Mouse (Mus musculus) CD8-positive naive resting alpha-beta T cell, adult 2 months (primary cell): ENCODE measurements around the gene Cryz.
"Not testable (repeated sequence)": the region's sequence is repeated elsewhere in the genome, so short reads cannot be mapped to it uniquely, and the experiment has no call there.

Source experiments
- DNase-seq, 2 experiments: peaks; one replicate each; pipeline ENCODE4 v3.0.0; 2022; ENCODE audit warnings: low read depth in 2 of 2, low spot score in 2 of 2

Gene Cryz

DNA sequence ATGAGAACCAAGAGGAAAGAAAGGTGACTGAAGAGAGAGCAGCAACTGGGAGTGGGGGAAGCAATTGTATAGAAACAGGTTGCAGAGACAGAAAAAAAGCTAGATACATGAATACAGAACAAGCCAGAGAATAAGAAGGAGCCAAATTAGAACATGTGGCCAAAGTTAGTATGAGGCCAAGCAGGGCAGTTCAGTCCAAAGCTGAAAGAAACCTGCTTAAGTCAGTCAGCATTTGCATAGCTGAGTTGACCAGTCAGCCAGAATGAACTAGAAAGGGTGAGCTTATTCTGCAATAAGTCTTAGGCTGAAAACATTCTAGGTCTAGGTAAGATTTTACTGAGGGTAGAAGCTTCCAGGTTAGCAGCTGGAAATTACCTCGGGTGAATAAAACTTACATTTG, 11.4 kb downstream of the Cryz start:
- no peak for DNase-seq

DNA sequence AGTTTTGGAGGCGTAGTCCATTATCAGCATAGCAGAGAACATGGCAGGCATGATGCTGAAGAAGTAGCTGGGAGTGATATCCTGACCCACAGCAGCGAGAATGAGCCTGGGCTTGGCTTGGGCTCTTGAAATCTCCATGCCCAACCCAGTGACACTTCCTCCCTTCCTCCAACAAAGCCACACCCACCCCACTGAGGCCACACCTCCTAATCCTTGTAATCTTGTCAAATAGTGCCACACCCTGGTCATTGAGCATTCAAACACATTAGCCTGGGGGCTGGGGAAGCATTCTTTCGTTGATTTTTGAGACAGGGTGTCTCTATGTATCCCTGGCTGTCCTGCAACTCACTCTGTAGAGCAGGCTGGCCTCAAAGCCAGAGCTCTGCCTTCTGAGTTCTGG, 15.4 kb downstream of the Cryz start:
- no peak for DNase-seq

DNA sequence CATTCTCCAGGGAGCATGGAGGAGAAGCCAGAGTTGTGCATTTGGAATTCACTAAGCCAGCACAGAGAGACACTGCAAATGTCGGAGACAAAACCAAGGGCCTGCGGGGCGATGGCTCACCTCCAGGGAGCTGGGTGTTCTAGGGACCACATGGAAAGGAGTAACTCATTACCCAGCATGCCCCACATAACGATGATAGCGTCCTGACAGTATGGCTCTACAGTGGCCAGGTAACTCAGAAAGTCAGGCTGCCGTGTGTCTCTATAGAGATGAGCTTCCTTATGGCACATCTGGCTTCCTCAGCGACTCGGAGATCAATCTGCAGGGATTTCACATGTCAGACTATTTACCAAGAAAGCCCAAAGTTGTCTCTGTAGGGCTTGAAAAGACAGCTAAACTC, 18.3 kb downstream of the Cryz start:
- no peak for DNase-seq

DNA sequence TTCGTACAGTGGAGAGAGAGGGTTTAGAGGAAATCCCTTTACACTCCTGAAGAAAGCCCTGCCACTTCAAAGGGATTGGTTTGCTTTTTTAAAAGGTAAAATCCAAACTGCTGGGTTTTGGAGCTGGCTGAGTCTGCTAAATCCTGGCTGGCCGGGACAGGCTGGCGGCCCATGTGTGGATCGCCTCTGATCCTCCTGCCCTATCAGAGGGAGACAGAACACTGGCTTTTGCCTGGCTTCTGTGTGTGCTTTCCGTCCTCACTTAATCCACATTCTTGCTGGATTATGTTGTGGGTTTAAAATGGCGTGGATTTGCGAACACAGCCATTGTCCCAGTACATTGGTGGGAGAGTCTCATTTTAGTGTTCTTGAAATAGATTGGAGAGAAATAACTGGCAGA, 18.8 kb downstream of the Cryz start:
- DNase-seq = no peak

DNA sequence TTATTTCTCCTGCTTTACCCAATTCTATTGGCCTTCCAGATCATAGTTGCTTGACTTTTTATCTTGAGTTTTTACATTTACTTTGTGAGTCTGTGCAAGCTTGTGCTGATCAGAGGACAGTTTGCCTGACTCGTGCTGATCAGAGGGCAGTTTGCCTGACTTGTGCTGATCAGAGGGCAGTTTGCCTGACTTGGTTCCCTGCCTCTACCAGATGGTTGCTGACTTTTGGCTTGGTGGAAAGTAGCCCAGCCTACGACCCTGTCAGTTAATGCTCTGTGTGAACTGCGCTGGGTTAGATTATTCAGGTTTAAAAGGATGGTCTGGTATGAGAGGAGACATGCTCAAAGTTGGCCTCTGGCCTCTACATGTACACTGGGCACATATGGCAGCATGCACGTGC, 19.6 kb downstream of the Cryz start:
- DNase-seq = no peak

DNA sequence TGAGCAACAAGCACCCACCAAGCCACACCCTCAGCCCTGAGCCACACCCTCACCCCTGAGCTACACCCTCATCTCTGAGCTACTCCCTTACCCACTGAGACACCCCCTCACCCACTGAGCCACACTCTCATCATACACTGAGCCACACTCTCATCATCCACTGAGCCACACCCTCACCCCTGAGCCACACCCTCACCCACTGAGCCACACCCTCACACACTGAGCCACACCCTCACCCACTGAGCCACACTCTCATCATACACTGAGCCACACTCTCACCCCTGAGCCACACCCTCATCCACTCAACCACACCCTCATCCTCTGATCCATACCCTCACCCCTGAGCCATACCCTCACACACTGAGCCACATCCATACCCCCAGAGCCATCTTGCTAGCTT, 31.8 kb downstream of the Cryz start:
- no peak for DNase-seq

DNA sequence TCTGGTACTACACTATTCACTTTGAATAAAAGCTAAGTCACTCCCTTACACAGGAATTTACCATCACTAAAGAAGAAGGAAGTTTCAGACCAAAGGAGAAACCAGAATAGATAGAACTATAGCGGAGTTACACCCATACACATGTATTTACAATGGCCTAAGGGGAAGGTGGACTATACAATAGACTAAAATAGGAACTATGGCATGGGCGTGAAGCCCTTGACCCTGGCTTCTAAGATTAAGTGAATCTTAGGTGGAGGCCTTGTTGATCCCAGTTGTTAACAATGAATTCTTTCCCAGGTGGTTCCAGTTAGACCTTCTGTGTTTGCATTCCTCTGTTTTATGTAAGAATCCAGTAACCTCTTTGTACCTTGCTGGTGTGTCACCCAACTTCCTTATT, 34.8 kb downstream of the Cryz start:
- not testable (repeated sequence) for DNase-seq

DNA sequence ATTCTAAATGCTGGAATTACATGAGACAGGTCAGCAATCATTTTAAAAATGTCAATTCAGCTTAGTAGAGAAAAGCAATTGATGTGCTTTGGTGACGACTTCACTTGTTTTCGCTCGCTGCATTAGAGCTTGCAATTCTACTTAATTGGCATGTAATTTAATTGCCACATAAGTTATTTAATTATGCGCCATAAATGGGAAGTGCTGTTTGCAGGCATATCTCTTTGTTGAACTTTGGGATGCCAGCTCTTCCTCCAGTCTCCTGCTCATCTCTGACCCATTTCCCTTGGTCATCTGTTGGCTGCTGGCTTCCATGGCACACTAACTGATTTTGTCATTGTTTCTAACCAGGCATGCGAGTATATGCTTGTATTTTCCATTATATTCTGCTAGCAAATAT, 36.6 kb downstream of the Cryz start:
- DNase-seq = no peak

DNA sequence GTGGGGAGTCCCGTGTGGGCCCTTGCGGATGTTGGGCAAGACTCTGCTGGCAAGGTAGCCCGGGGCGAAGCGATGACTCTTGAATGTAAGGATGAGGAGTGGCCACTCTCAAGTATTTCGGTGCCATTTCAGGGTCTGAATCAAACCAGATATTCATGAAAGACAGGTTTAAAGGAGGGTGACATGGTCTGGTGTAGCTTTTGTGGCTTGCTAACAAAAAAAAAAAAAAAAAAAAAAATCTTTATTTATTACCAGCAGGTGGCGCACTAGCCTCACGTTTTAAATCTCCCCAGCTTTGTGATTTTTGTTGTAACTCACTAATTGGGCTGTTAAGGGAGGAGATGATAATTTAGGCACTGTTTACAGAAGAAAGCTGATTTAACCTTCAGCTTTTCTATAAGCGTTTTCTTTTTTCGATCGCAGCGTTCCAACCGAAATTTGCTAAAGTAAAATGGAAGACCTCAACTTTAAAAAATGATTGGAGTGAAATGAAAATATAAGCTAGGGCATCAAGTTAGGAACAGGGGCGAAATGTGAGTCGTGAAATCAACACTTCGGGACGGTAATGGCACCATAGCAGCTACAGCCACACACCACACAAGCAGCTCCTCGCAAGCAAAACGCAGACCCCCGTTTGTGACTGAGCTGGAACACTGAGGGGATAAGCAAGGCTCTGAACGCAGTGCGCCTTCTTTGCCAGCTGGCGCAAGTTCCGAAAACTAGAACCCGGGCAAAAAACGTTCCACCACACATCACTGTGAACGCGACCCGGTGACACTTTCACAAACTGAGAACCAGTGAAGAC, 50.3 kb downstream of the Cryz start:
- DNase-seq = no peak

DNA sequence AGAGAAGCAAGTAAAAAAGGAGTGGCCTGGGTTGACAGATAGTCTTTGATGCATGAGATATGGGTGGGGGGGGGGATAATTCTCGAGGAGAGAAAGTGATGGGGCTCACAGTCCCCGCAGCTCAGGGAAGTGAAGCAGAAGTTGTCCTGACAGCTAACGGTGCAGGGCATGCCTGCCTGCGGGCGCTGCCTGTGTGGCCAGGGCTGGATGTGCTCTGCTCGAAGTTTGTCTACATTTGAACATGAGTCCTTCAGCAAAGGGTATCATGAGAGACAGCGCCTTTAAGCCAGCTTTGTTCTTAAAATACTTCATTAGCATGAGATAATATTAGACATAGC, 50.9 kb downstream of the Cryz start:
- DNase-seq = no peak

DNA sequence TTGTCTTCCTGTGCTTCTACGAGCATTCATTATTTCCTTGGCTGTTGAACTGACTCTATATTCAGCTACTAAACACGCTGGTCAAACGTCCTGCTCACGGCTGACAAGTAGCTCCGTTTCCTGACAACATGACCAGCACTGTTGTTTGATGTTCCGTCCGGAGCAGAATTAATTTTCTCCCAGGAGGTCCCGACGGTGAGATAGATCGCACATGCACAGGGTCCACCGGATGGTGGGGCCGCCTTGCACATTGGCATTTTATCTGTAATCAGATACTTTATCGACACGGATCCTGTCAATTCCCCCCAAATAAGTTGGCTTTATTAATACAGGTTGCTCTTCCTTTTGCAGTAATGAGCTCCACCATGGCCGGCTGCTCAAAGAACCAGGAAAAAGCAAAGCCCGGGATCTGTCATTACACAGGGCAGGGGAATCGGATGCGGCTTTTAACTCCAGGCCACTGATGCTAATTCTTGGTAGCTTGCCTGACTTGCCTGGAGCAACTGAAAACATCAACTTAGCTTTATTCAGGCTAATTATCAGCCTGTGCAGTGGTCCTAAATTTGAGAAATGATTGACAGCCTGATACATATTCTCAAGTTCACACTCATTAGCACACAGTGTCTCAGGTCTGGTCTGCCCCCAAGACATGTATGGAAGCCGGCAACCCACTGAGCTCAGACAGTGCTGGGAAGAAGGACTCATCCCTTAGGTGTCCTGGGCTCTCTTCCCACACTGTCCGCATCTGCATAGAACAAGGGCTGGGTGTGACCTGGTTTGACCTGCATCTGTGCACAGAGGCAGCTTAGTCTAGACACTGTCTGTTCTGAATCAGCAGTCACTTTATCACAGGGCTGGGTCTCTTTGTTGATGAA, 53.1 kb downstream of the Cryz start:
- DNase-seq = no peak

DNA sequence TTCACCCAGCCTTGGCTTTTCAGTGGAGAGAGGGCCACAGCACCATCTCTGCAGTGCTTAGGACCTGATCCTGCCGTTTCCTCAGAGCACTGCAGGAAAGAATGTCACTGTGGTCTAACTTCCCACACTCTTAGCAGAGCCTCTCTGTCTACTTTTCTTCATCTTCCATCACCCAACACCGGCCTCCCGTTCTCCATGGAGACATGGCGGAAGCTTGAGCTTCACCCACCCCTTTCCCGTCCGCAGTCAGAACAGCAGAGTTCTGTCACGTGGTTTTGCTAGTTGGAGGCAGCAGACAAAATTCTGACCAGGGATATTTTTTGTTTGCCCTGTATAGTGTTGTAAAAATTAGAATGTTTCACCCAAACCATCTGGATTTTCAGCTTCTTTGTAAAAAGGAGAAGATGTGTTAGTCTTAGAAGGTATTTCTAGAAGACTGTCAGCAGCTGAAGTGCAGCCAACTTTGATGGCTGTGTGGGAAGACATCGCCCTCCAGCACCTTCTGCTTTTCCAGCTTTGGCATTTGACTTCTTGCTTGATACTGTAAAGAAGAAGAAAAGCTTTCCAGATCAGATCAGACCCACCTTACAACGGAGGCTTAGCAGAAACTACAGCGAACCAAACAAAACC, 54.8 kb downstream of the Cryz start:
- no peak for DNase-seq

DNA sequence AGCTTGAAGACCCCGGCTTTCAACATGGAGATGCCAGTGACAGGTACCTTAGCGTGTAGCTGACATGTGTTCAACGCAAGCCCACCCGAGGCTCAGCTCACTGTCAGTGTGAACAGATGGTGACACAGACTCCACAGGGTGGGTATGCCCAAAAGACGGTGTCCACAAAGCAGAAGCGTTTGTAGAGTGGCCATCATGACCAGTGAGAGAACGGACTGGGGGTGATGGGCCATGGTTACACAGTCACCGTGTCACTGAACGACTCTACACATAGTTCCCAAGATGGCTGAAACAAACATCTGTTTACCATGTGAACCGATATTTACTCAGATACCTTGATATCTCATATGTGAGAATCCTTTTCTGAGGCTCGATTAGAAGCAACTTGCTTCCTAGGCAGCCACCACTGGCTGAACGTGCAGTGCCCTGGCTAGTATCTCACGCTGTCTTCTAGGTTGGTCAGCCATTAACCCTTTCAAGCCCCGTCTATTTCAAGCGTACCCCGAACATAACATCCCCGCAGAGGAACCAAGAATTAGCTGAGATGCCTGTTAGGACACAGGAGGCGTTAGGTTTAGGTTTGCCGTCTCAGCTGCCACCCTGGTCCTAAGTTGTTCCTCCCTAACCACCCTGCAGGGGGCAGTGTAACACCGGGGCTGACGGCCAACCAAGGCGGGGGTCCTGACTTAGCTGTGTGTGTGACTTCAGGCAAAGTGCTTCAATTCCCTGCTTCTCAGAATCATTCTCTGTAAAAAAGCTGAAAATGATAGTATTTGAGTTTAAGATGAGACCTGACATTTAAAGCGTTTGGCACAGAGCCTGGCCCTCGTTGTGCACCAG, 56.3 kb downstream of the Cryz start:
- no peak for DNase-seq

DNA sequence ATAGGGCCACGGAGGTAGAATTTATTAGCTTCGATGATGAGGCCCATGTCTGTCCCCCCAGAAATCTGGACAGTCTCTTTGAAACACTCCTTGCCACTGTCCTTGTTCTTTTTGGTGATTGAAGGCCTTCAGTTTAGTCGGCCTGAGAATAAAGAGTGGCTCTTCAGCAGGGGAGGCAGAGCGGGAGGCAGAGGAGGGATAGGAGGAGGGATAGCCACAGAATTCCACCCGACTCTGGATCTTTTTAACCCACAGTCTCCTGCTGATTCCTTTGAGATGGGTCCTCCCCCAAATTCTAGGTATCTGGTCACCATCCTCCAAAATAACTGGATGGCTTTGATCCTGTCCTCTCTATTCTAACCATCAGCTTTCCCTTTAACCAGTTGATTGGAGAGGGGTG, 56.9 kb downstream of the Cryz start:
- no peak for DNase-seq

DNA sequence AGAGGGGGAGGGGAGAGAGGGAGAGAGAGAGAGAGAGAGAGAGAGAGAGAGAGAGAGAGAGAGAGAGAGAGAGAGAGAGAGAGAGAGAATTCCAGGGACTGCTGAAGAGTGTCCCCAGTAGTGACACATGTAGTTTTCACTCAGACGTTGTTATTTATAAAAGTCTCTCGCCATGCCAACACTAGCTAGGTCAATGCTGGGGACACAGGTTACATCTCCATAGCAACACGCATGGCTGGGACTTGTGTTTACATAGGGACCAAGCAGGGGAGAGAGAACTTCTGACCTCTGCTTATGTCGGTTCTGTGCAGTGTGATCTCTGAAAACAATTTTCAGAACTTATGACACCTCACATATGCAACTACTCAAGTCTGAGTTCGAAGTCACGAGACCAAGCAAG, 57.8 kb downstream of the Cryz start:
- DNase-seq = no peak

DNA sequence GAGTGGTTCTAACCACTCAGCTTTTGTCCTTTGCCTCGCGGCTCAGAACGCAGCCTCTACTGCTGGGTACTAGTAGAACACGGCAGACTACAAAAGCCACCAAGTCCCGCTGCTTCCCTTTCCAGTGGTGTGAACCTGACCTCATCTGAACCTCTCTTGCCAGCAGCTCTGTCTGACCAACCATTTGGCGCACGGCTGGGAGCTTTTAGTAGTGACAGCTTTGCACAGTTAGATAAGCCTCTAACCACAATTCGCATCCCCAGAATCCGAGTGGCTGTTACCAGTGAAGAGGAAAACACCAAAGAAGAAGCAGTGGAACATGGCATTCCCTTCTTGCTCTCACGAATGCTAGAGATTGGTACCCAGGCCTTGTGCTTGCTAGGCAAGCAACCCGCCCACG, 58.4 kb downstream of the Cryz start:
- no peak for DNase-seq

DNA sequence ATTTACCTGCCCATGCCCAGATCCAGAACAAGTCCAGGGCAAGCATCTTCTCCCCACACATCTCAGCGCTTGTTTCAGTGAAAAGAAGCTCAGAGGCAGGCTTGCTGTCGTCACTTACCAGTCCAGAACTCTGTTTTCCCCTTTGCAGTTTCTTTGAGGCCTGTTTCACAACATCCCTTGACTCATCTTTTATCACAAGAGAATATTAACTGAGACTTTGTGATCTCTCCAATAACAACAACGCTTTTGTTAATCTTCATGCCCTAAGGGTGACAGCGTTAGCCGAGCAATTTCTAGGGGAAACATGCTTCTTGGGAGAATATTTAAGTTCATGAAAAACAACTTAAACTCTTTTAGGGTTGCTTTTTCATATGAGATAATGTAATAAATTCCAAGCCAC, 59.2 kb downstream of the Cryz start:
- no peak for DNase-seq

DNA sequence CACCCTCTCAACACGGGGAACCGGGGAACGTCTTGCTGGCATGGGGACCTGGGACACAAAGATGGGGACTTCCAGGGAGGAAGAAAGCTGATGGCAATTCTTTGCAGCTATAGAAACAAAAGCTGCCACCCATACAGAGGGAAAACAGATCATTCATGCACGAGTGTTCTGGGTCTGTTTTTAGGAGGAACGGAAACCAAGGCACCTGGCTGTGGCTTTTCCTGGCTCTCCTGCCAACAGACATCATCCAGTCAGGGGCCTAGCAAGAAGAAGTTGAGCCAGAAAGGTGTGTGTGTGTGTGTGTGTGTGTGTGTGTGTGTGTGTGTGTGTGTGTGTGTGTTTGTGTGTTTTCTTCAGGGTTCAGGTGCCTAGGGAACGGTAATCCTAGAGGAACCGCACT, 67.0 kb downstream of the Cryz start, which contains the start of gene Erich3:
TSS of gene Erich3 (plus strand) at position 315 of the 400 bp plus-strand sequence.
- no peak for DNase-seq

DNA sequence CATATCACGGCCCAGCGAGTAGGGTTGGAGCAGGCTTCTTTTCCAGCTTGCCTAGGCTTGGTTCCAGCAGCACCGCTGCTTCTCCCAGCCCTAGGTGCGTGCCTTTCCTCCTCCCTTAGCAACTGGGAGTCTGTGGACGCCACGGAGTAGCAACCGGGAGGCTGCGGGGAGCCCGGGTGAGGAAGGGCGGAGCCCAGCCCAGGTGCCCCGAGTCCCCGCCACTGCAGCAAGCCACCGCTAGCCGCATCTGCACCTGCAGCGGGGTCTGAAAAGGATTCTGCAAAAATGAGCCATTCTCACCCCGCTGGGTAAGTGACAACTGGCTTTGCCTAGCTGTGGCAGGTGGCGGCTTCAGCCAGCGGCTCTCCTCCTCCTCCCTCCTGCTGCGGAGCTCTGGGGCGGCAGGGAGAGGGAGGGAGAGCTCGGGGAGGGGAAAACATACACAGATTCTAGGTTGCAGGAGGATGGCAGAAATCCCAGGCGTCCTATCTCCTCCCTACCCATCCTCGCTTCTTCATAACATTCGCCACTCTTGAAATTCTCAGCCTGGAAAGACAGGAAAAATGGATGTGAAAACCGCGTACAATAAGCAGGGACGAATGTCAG, 67.6 kb downstream of the Cryz start:
- no peak for DNase-seq

DNA sequence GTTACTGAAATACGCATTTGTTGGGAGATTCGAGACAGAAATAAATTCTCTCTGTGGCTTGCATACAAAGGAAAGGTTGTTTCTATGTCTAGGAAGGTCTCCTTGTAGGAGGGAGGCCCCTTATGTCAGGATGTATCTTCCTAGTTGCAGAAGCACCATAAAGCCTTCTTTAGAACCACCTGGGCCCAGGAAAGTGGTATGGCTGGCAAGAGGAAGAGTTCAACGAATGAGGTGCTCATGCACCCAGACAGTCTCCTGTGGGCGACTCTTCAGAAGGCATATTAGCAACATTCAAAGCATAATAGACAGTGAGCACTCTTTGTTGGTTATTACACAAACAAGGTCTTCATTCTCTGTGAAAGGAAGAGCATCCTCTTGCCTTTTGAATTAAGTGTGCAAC, 68.1 kb downstream of the Cryz start:
- no peak for DNase-seq

DNA sequence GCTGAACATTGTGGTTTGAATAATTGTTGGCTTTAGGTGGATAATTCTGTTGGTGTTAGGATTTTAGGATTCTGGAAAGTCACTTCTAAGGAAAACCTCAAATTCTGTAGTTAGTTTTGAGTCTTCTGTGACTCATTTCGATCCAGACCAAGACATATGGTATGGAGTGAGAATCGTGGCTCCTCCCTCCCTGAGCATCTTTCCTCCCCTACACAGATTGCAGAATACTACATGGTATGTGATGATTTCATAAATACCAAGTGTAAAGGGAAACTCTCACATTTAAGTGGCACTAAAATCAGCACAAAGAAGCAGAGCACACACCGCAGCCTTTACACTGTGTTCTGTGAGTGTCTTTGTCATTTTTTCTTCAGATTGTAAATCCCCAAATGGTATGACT, 72.0 kb downstream of the Cryz start:
- no peak for DNase-seq
